Mouse (Mus musculus): ENCODE measurements around the gene Flad1. TPM values are rescaled to one million over a fixed set of nuclear protein-coding genes. Genes with fewer than 3 reads are reported as not detected.

The Flad1 gene
- polyA plus RNA-seq, 1 experiment = 58.3 TPM

GRCm38 (mm10) chr3:89401329-89401728 is 10.3 kb downstream of the Flad1 start:
- Histone ChIP-seq H3K36me3 (ENCODE audit: control insufficient read depth, insufficient read depth, low read length) (no peaks in the 10 kb centered on the region; the same call in 1 of the 2 replicates), H3K27ac (ENCODE audit: control insufficient read depth, insufficient read depth, low read length) (no peak overlapping the region), H3K27me3 (ENCODE audit: control insufficient read depth, insufficient read depth, low read length) (no peaks in the 10 kb centered on the region), H3K4me3 (ENCODE audit: control insufficient read depth, insufficient read depth, low read length) (no peak overlapping the region), H3K4me1 (replicated peaks; ENCODE audit: control insufficient read depth, insufficient read depth, low read length) (peaks cover 3% of the 10 kb centered on the region)
- no peak for TF ChIP-seq CTCF (IDR thresholded peaks at IDR 0.05; ENCODE audit: borderline replicate concordance, control insufficient read depth, extremely low read depth, insufficient read depth, low read length, poor library complexity)
- no peak for TF ChIP-seq POLR2A (IDR thresholded peaks at IDR 0.05; ENCODE audit: control insufficient read depth, extremely low read depth, insufficient read depth, low read length, poor library complexity)
- WGBS = 94% methylated on average over 7 of the region's 7 CpGs
- no peak for DNase-seq

GRCm38 (mm10) chr3:89396654-89397005 is 15.0 kb downstream of the Flad1 start:
- no peak for DNase-seq
- Histone ChIP-seq H3K36me3 (ENCODE audit: control insufficient read depth, insufficient read depth, low read length) (no peaks in the 10 kb centered on the region), H3K4me3 (ENCODE audit: control insufficient read depth, insufficient read depth, low read length) (no peak overlapping the region), H3K4me1 (replicated peaks; ENCODE audit: control insufficient read depth, insufficient read depth, low read length) (peaks cover 25% of the 10 kb centered on the region), H3K27ac (ENCODE audit: control insufficient read depth, insufficient read depth, low read length) (no peak overlapping the region), H3K27me3 (ENCODE audit: control insufficient read depth, insufficient read depth, low read length) (peaks cover 13% of the 10 kb centered on the region)
- no peak for TF ChIP-seq POLR2A (IDR thresholded peaks at IDR 0.05; ENCODE audit: control insufficient read depth, extremely low read depth, insufficient read depth, low read length, poor library complexity)
- no peak for TF ChIP-seq CTCF (IDR thresholded peaks at IDR 0.05; ENCODE audit: borderline replicate concordance, control insufficient read depth, extremely low read depth, insufficient read depth, low read length, poor library complexity)
- WGBS = 5% methylated on average over 4 of the region's 4 CpGs

- H3K27ac ChIP-seq (ENCODE audit: control insufficient read depth, insufficient read depth, low read length) = no peak overlapping the region
- under 1% methylated on average over 43 of the region's 44 CpGs for WGBS
- peaks cover 13% of the 10 kb centered on the region for H3K27me3 ChIP-seq (ENCODE audit: control insufficient read depth, insufficient read depth, low read length)
- H3K4me1 ChIP-seq (replicated peaks; ENCODE audit: control insufficient read depth, insufficient read depth, low read length) = peaks cover 31% of the 10 kb centered on the region
- no peak overlapping the region; the same call in 1 of the 2 replicates for H3K4me3 ChIP-seq (ENCODE audit: control insufficient read depth, insufficient read depth, low read length)
- H3K36me3 ChIP-seq (ENCODE audit: control insufficient read depth, insufficient read depth, low read length) = no peaks in the 10 kb centered on the region
- peak; percentile 79 for DNase-seq
- no peak for TF ChIP-seq POLR2A (IDR thresholded peaks at IDR 0.05; ENCODE audit: control insufficient read depth, extremely low read depth, insufficient read depth, low read length, poor library complexity)
- peak; percentile 89 for TF ChIP-seq CTCF (IDR thresholded peaks at IDR 0.05; ENCODE audit: borderline replicate concordance, control insufficient read depth, extremely low read depth, insufficient read depth, low read length, poor library complexity)
Observed at GRCm38 (mm10) chr3:89395806-89396653, 15.6 kb downstream of the Flad1 start.

- WGBS = 10% methylated on average over 10 of the region's 10 CpGs
- Histone ChIP-seq H3K27ac (ENCODE audit: control insufficient read depth, insufficient read depth, low read length) (no peak overlapping the region), H3K36me3 (ENCODE audit: control insufficient read depth, insufficient read depth, low read length) (no peaks in the 10 kb centered on the region), H3K4me3 (ENCODE audit: control insufficient read depth, insufficient read depth, low read length) (no peak overlapping the region), H3K27me3 (ENCODE audit: control insufficient read depth, insufficient read depth, low read length) (peaks cover 13% of the 10 kb centered on the region), H3K4me1 (replicated peaks; ENCODE audit: control insufficient read depth, insufficient read depth, low read length) (peaks cover 36% of the 10 kb centered on the region)
- TF ChIP-seq CTCF (IDR thresholded peaks at IDR 0.05; ENCODE audit: borderline replicate concordance, control insufficient read depth, extremely low read depth, insufficient read depth, low read length, poor library complexity) = no peak
- no peak for TF ChIP-seq POLR2A (IDR thresholded peaks at IDR 0.05; ENCODE audit: control insufficient read depth, extremely low read depth, insufficient read depth, low read length, poor library complexity)
- DNase-seq = no peak
Observed at GRCm38 (mm10) chr3:89395419-89395805, 16.3 kb downstream of the Flad1 start.

GRCm38 (mm10) chr3:89394894-89395256 is 16.8 kb downstream of the Flad1 start:
- Histone ChIP-seq H3K27ac (ENCODE audit: control insufficient read depth, insufficient read depth, low read length) (no peak overlapping the region), H3K4me1 (replicated peaks; ENCODE audit: control insufficient read depth, insufficient read depth, low read length) (peaks cover 41% of the 10 kb centered on the region), H3K4me3 (ENCODE audit: control insufficient read depth, insufficient read depth, low read length) (peak overlapping the region; percentile 16), H3K36me3 (ENCODE audit: control insufficient read depth, insufficient read depth, low read length) (no peaks in the 10 kb centered on the region), H3K27me3 (ENCODE audit: control insufficient read depth, insufficient read depth, low read length) (peaks cover 13% of the 10 kb centered on the region)
- peak; percentile 18 for DNase-seq
- 2% methylated on average over 12 of the region's 12 CpGs for WGBS
- TF ChIP-seq POLR2A (IDR thresholded peaks at IDR 0.05; ENCODE audit: control insufficient read depth, extremely low read depth, insufficient read depth, low read length, poor library complexity) = no peak
- no peak for TF ChIP-seq CTCF (IDR thresholded peaks at IDR 0.05; ENCODE audit: borderline replicate concordance, control insufficient read depth, extremely low read depth, insufficient read depth, low read length, poor library complexity)

GRCm38 (mm10) chr3:89394006-89394893 is 17.4 kb downstream of the Flad1 start, which contains the start of gene Zbtb7b:
Gene Zbtb7b (minus strand): TSS chr3:89394776.
- WGBS = 1% methylated on average over 42 of the region's 42 CpGs
- H3K4me3 ChIP-seq (ENCODE audit: control insufficient read depth, insufficient read depth, low read length) = peak within 1 kb of the TSS; percentile 46
- peaks cover 13% of the 10 kb centered on the region for H3K27me3 ChIP-seq (ENCODE audit: control insufficient read depth, insufficient read depth, low read length)
- TF ChIP-seq POLR2A (IDR thresholded peaks at IDR 0.05; ENCODE audit: control insufficient read depth, extremely low read depth, insufficient read depth, low read length, poor library complexity) (no peak), CTCF (IDR thresholded peaks at IDR 0.05; ENCODE audit: borderline replicate concordance, control insufficient read depth, extremely low read depth, insufficient read depth, low read length, poor library complexity) (no peak)
- no peaks in the 10 kb centered on the region for H3K36me3 ChIP-seq (ENCODE audit: control insufficient read depth, insufficient read depth, low read length)
- peaks cover 48% of the 10 kb centered on the region for H3K4me1 ChIP-seq (replicated peaks; ENCODE audit: control insufficient read depth, insufficient read depth, low read length)
- peak within 1 kb of the TSS; percentile 59 for H3K27ac ChIP-seq (ENCODE audit: control insufficient read depth, insufficient read depth, low read length)
- DNase-seq = peak; percentile 29
